Mouse (Mus musculus) A20 (cell line): ENCODE data around the gene Kcnk18.

Experiments
- DNase-seq: peaks from one replicate; pipeline ENCODE4 v3.0.0-alpha.2; 2011; ENCODE audit warnings: low read depth, low spot score

Gene Kcnk18

DNA sequence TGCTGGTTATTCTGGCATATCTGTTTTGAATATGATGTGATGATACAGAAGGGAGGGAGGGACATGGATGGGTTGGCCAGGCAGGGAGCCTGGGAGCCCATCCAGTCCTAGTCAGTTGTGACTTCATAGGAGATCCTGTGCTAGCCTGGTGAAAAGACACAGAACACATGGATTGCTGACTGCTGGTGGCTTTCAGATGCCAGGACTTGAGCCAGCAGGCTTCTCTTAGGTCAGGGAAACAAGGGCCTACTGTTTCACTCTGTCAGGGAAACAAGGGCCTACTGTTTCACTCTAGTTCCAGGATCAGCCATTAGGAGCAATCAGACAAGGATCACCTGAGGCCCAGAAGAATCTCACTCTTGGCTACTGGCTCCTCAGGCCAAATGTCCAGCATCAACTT, 61.8 kb downstream of the Kcnk18 start:
- no peak for DNase-seq

DNA sequence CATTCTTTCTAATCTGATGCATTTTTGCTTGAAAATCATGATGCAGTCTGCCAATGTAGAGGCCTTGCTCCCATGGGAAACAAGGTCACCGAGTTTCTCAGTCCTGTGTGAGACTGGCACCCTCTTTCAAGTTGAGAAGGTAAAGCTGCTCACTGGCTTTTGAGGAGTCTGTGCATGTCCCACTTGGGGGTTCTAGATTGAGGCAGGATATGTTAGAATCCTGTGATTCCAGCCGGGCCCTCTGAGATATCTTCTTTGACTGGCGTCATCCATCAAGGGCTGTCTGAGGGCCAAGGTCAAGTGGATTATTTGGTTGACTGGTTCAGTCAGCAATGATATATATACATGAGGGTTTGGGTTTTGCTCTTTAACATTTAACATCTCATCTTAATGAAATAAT, 63.0 kb downstream of the Kcnk18 start:
- no peak for DNase-seq
